Mouse (Mus musculus) common myeloid progenitor, adult 5-6 weeks (primary cell): ENCODE measurements around the gene Rapgef5. TPM values are rescaled to one million over a fixed set of nuclear protein-coding genes. Genes with fewer than 3 reads are reported as not detected.

Source experiments
- ATAC-seq: replicated peaks from 2 replicates; pipeline ENCODE4 v1.8.0; 2016; ENCODE audit warnings: low read depth, mild to moderate bottlenecking, moderate TSS enrichment, inconsistent platforms; ENCODE audit not compliant: poor library complexity, severe bottlenecking
- total RNA-seq: library from RNA; stranded (forward); fragments of 200-1000, 187-1606 nt; gene quantifications from 2 replicates; pipeline ENCODE4 v1.2.3, GENCODE M21; 2017

Gene Rapgef5
- total RNA-seq, 1 experiment from 2014 or later, result 3.3 TPM

- 0 out of 2 replicates have a peak, but pooled peaks have one; percentile 47 for ATAC-seq
These were observed 183.8 kb downstream of the Rapgef5 start for GRCm38 (mm10) chr12:117699950-117700665.

GRCm38 (mm10) chr12:117700927-117701326 lies 184.6 kb downstream of the Rapgef5 start:
- ATAC-seq, result no peak

GRCm38 (mm10) chr12:117702291-117702690 lies 186.0 kb downstream of the Rapgef5 start:
- ATAC-seq, result no peak

GRCm38 (mm10) chr12:117702928-117703327 lies 186.6 kb downstream of the Rapgef5 start:
- no peak for ATAC-seq

- no peak for ATAC-seq
These were observed 187.1 kb downstream of the Rapgef5 start for GRCm38 (mm10) chr12:117703413-117703812.

- ATAC-seq, result no peak
These were observed 189.0 kb downstream of the Rapgef5 start for GRCm38 (mm10) chr12:117705308-117705707.

GRCm38 (mm10) chr12:117709280-117709679 lies 193.0 kb downstream of the Rapgef5 start:
- no peak for ATAC-seq

- ATAC-seq, result no peak
These were observed 196.2 kb downstream of the Rapgef5 start for GRCm38 (mm10) chr12:117712474-117712873.

GRCm38 (mm10) chr12:117713616-117714015 lies 197.3 kb downstream of the Rapgef5 start:
- no peak for ATAC-seq

GRCm38 (mm10) chr12:117720794-117721747 lies 204.8 kb downstream of the Rapgef5 start:
- peak; percentile 90 for ATAC-seq

- 0 out of 2 replicates have a peak, but pooled peaks have one; percentile 9 for ATAC-seq
These were observed 205.5 kb downstream of the Rapgef5 start for GRCm38 (mm10) chr12:117721748-117722150.

GRCm38 (mm10) chr12:117725011-117725410 lies 208.7 kb downstream of the Rapgef5 start:
- no peak for ATAC-seq

- ATAC-seq, result no peak
These were observed 211.3 kb downstream of the Rapgef5 start for GRCm38 (mm10) chr12:117727481-117728177.

- ATAC-seq, result peak; percentile 51
These were observed 211.9 kb downstream of the Rapgef5 start for GRCm38 (mm10) chr12:117728178-117728611.

- no peak for ATAC-seq
These were observed 217.3 kb downstream of the Rapgef5 start for GRCm38 (mm10) chr12:117733611-117734010.

- peak; percentile 96 for ATAC-seq
These were observed 219.9 kb downstream of the Rapgef5 start for GRCm38 (mm10) chr12:117736130-117736529.

GRCm38 (mm10) chr12:117736928-117737327 lies 220.6 kb downstream of the Rapgef5 start:
- no peak for ATAC-seq

GRCm38 (mm10) chr12:117737332-117738031 lies 221.2 kb downstream of the Rapgef5 start:
- no peak for ATAC-seq

- no peak for ATAC-seq
These were observed 226.2 kb downstream of the Rapgef5 start for GRCm38 (mm10) chr12:117742487-117742886.
